Mouse (Mus musculus) cerebellum, adult 9-11 months (tissue): ENCODE data around the gene Ppfia1.

Experiments
- DNase-seq: peaks from one replicate; pipeline ENCODE4 v3.0.0; 2022

Ppfia1 gene

DNA sequence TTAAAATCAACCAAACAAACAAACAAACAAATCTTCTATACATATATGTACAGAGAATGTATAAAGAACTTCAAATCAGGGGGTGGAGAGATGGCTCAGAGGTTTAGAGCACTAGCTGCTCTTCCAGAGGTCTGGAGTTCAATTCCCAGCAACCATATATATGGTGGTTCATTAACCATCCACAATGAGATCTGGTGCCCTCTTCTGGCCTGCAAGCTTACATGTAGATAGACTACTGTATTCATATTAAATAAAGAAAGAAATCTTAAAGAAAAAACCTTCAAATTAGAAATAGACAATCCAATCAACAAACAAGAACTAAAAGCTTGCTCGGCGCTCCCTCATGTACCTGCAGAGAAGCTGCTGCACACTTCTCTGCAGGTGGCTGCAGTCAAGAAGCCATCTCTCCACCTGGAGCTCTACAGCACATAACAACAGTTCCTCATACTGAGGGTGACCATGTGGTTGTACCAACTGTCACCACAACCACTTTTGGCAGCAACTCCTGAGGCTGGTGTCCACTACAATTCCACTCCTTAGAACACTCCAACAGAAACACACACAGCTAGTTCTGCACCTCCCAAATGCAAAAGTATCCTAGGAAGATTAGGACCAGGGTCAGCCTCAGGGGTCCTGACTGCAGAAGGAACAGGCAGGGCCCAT, 3.5 kb downstream of the Ppfia1 start:
- DNase-seq, result peak; percentile 94

DNA sequence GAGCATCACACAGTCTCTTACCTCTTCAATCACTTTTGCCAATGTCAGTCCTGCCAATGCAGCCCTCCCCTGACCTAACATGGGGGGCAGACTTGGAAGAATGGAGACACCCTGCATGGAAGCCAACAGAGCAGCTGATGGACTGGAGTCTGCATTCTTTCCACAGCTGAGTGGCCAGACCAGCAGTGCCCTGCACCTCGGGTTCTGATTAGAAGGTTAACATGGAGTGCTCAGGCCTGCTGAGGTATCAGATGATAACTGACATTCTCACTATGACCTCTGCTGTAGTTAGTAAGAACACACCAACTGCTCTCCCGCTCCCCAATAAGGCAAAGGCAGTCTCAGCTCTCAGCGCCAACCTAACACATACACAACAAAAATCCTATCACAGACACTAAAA, 8.3 kb downstream of the Ppfia1 start:
- DNase-seq, result no peak

DNA sequence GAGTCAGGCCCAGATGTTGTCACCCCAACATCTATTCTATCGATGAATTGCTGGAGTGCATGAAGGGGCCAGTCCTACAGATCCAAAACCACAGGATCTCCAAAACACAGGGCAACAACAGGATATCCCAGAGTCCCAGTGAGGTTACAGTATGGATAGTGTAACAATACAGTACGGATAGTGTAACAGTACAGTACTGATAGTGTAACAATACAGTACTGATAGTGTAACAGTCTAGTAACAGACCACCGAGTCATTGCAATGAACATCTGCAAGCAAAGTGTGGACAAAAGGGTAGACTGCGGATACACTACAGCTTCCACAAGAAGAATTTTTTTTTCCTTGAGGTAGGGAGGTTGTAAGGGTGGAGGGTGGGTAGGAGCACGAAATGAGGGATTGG, 12.2 kb downstream of the Ppfia1 start:
- DNase-seq, result no peak

DNA sequence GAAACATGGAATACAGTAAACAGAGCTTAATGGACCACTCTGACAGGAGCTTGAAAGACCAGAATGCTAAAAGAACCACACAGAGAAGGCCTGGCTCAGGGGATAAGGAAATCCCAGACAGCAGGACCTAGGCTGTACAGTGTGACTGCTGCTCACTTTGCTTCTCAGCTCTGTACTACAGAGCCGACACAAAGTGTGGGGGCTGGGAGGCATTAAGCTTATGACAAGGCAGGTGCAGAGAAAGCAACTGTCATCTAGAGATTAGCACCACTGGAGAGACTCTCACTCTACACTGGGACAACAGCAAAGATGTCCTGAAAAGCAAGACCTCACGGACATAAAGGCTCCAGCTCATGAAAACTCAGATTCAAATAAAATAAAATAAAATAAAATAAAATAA, 14.4 kb downstream of the Ppfia1 start:
- DNase-seq, result no peak

DNA sequence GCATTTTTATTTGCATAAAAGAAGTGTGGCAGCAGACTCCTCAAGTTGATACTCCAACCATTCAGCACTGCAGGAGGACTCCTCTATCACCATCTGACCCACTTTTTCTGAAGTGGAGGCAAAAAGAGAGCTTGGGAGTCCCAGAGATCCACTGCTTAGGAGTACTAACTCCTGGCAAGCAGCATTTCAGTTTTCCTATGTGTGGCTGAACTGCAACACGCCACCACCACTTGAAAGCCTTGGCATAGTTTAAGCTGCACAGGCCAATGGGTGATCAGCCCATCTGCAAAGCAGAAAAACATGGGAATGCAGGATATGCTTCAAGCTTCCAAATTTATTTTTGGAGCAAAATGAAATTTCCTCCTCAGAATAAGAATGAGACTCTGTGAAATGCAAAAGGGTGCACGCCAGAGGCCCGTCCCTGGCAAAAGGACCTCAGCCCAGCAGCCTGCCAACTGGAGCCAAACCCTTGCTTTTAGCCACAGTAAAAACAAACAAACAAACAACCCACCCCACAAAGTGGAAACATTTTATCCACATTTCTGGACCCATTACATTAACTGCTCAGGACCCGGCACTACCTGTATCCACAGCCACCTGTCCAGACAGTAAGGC, 15.4 kb downstream of the Ppfia1 start:
- DNase-seq, result no peak

DNA sequence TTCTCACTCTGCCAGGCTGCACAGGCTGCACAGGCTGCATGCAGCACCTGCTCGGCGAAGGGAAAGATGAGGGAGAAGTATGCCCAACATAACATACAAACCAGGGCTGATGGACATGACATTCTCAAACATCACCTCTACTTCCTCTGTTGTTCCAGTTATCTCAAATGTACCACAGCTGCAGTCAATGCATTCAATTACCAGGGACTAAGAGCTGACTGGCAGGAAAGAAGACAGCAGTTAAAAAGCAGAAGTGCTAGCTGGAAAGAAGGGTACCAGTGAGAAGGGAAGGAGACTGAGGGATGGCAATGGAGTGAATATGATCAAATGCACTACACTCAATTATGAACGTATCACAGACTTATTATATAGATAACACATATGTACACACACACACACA, 17.2 kb downstream of the Ppfia1 start:
- DNase-seq, result no peak

DNA sequence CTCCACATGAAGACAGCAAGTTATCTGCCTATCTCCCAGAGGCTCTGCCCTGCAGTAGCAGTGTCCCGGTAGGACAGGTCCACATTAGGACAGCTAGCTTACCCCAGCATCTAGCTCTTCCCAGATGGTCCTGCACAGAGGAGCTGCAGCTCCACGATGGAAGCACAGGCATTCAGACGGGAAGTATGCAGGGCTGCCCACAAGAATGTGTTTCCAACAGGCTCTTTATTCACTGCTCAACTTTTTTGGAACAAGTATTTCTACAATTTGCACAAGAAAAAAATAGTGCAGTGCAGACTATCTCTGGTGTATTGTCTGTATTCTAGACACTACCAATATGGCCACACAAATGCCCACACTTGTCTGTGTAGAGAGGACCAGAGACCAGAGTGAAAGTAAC, 18.8 kb downstream of the Ppfia1 start:
- no peak for DNase-seq

DNA sequence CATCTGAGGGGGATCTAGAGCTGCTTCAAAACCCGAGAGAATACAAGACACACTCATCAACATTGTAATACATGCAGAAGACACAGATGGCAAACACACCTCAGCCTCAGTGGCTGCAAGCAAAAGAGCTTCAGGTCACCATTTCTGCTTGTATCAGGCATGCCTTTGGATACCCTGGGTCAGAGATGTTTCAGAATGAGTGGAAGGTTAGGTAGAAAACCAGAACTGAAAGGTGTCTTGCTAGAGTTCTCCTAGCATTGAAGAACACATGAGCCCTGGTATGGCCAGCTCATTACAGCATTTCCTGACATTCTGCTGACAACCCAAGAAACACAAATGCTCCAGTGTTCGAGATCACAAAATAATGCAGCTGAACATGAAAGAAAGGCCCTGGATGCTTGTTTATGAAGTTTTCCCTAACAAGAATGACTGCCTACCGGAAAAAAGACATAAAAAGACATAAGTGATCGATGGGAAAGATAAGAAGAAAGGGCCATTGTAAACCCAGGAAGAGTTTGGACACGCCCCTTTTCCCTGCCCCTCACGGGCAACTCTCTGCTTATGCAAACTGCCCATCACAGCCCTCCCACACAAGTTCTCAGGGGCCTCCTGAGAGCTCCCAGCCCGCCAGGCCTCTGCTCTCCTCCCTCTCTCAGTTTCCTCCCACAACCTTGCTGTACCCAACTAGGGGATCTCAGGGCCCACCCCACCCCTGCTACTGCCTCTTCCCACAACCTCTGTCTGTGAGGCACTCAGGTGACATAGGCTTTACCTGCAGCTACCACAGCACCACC, 21.7 kb downstream of the Ppfia1 start:
- no peak for DNase-seq

DNA sequence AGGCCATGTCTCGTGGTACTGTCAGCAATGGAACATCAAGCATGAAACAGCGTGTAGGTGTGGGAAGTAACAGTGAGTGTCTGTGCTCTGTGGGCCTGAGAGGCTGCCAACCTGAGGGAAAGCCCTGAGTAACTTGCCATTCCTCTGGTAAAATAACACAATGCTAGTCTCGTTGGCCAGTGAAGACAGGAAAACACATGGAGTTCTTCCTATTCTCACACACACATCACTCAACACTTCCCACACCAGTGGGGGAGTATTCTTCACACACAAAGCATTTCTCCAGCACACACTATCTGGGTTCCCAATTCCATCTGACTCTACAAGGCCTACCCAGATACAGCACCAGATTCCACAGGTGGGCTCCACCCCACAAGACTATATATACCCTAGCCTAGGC, 23.7 kb downstream of the Ppfia1 start:
- DNase-seq, result no peak

DNA sequence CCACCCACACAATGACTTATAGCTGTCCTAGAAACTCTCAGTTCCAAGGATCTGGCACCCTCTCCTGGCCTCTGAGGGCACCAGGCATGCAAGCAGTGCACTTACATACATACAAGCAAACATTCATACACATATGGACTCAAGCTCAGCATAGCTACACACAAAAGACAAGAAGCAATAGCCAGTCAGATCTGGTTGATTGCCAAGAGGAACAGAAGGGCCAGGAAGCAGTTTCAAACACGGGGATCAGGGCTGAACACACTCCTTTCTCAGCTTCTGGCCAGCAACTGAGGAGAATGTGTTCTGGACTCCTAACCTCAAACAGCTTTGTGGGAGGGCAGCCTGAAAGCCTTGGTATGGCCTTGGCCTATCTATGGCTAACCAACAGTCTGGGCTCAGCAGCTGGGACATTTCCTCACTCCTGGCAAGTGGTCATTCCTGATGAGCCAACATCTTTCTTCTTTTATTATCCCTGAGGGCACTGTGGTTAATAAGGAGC, 25.8 kb downstream of the Ppfia1 start:
- peak; percentile 77 for DNase-seq

DNA sequence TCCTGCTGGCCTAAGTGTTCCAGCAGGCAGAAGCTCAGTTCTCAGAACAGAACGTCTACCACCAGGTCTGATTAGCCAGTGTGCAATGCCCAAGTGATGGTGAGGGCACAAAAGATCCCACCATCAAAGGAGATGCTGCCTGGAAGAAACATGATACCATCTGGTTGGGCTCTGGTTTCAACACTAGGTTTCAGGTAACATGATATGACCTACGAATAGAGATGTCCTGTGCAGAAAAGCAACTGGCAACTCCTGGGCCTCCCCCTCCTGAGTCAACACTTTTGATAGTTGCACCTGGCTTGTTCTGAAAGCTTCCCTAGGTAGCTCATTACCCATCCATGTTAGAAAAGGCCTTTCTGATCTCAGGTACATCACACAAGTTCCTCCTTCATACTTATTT, 26.9 kb downstream of the Ppfia1 start:
- DNase-seq, result no peak

DNA sequence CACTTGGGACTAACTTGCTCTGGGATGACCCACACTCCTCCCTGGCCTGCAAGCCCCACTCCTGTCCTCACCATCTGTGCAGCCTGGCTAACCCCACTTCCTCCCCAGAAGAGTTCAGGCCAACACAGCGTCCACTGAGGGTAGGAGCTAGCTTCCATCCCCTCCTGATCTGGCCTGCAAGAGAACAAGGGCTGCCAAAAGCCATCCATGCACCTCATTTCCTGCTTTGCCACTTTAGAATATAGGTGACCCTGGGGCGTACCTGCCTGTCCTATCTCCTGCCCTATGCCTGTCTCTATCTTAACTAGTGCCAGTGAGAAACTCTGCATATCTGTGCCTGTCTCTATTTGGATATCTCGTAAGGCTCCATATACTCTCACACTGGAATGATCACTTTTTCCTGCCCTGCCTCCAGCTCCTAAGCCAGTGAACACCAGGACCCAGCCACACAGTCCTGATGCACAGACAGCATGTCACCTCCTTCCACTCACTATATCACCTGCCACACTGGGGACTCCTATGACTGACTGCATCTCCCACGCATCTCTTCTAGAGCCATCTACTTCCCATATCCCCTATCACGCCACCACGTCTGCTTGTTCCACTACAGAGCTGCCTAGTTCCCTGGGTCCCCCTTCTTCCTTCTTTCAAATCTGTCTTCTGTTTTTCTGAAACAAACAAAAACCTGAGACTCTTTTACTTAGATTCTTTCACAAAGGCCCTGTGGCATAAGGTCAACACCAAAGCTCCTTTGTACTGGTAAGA, 28.9 kb downstream of the Ppfia1 start:
- DNase-seq, result peak; percentile 93

DNA sequence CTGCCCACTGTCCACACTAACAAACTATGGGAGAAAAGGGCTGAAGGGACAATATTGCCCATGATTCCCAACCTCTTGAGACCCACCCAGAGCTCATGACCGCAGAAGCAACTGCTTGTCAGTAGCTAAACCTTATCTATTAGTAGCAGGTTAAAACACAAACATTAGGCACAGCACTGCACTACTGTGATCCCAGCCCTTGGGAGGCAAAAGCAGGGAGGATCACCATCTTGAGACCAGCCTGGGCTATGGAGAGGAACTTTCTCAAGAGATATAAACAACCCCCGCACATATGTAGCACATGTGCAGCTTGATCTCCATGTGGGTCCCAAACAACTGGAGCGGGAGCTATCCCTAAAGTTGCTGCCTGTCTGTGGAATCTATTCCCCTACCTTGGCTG, 30.1 kb downstream of the Ppfia1 start:
- DNase-seq, result no peak

DNA sequence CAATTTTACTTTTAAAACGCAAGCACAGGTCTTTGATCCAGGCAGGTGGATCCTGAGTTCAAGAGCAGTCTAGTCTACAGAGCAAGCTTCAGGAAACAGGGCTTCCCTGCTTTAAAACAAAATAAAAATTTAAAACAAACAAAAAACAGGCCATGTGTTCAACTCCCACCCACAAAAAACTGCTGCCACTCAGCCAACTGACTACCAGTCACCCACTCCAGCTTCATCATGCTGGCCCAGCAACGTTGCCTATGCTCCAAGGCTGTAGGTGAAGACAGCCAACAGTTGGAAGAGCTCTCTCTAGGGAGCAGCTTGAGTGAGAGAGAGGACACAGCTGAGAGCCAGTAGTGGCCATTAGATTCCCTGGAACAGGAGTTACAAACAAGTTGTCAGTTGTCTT, 31.6 kb downstream of the Ppfia1 start:
- no peak for DNase-seq

DNA sequence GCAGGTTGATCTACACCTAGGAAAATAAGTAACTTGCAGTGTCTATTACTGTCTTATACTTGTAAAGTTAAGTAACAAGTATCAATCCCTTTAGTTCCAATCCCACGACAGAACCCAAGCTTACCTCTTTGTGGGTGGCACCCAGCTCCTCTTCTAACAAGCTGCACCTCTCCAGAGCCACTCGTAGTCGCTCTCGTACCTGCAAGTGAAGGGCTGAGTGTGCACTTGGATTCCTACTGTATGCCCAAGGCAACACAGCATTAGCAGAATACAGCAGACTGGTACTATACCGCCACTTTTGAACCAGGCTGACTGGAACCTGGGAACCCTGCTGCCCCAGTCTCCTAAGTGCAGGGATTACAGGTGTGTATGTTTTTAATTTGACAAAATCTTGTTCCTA, 33.7 kb downstream of the Ppfia1 start:
- no peak for DNase-seq

DNA sequence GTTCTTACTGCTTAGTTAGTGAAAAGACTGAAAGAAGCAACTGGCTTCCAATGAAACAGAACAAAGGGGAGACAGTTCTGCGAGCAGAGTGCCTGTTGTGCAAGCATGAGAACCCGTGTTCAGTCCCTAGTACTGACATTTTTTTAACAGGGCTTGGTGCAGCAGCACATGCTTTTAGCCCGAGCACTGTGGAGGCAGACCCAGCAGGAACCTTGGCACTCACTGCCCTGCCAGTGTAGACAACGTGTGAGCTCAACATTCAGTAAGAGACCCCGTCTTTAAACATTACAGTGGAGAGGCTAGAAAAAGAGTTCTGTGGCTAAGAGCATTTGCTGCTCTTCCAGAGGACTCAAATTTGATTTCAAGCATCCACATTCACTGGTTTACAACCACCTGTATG, 36.8 kb downstream of the Ppfia1 start:
- DNase-seq, result no peak

DNA sequence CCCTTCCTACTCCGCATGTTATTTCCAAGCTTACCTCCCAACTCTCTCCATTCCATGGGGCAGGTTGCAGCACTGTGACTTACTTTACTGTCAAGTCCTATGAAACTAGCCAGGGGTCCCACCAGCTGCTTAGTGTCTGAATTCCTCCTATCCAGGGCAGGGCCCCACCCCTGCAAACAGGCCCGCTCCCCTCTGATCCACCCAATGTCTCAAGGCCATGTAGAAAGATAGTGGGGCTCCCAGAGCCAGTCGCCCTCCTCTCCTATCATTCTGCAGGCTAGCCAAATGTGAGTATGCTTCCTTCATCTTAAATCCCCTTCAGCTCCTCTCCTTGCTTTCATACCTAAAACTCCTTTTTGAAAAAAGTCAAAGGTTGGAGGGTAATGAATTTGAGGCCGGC, 44.4 kb downstream of the Ppfia1 start:
- DNase-seq, result no peak

DNA sequence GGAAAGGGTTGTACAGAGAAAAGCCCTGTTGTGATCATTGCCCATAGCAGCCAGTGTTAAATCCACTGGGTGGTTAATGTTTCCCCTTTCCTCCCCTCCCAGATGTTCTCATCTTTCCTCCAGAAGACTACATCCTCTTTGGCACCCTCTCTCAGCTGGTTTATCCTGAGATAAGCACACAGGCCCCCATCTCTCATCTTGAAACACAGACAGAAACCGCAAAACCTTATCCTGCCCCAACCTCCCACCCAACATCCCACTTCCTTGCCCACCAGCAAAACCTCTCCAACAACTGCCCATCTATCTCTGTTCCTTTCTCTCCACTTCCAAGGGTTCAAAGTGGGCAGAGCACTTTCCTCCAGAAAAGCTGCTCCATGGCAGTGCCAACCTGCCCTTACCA, 46.7 kb downstream of the Ppfia1 start:
- no peak for DNase-seq

DNA sequence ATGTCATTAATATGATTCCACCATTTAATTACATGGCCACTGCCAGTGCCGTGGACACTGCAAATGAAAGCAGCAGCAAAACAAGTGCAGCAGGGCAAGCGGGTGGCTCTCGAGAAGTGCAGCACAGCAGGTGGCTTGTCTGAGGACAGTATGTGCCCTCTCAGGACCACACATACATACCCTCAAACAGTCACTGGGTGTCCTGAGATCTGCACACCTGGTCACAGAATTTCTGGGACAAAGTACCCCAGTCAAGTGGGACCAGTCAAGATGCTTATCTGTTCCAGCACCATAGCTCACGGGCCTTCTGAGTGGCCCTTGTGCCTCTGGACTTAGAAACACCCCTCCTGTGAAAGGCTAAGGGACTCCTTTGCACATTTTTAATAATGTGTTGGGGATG, 49.6 kb downstream of the Ppfia1 start:
- DNase-seq, result no peak

DNA sequence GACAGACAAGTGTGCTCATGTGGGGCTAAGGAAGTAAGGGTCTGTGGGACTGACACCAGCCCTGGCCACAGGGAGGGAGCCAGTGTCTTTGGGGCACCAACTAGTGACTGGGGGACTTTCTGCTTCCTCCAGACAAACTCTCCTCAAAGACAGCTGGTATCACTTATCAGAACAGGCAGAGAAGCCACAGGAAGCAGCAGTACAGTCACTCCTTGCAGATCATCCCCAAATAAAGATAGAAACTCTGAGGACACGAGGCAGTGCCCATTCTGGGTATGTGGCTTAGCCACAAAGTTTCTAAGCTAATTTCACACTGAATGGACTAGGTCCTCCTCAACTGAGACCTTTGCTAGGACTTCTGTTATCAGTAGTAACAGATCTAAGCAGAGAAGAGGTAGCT, 60.6 kb downstream of the Ppfia1 start:
- no peak for DNase-seq

DNA sequence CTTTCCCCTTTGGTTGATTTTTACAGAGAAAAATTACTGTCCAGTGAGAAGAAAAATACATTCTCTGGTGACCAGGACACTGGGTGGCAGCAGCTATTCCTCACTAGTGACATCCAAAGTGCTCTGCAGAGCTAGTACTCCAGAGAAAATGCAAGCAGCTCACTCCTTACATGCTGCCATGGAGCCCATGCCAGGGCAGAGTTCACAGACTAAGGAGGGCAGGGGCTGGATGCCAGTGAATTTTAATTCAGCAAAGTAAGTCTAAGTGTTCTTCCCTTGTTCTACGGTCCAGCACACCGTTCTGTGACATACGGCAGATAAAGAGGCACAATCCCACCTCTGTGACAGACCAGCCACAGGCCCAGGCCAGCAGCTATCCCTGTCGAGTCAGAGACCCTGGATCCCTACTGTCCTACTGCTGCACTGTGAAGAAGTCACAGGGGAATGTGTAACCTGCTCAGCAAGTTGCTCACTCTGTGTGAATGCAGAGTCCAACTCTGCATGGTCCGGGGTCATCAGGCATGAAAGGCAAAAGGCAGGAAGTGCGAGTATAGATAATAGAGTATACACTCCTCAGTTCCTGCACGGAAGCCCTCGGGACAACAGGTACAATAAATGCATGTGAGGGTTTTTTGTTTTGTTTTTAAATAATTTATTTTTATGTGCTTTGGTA, 63.2 kb downstream of the Ppfia1 start:
- no peak for DNase-seq

DNA sequence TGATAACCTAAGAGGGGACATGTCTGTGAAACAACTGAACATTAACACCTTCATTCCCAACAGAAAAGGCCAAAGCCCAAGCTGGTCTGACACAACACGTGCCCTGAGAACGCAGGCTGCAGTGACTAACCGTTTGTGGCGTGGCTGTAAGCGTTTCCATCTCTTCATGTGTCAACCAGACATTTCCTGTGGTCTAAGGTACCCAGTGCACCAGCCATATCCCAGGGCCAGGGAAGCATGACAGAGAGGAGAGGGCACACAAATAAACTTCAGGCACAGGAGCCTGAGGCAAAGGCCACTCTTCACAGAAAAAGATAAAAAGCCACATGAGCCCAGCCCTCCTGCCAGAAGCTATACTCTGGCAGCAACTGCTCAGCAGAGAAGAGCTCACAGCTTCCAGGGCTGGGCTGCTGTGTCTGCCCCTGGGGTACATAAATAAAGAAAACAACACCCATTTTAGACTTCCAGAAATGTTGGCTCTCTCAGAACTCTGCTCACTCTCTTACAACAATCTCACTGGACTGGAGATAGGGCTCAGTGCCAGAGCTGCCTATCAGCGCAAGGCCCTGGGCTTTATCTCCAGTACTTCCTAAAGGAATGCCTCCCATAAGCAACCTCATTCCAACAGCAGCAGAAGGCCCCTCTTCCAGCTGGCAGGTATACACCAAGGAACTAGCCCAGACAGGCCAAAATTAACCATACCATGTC, 64.3 kb downstream of the Ppfia1 start:
- no peak for DNase-seq
